Mouse (Mus musculus) forebrain, embryonic 14.5 days (tissue): Measurements from ENCODE around the gene Smarca4. TPM values are rescaled to one million over a fixed set of nuclear protein-coding genes. Genes with fewer than 3 reads are reported as not detected.
A peak's percentile ranks its signal among the peaks of the same experiment; 100 is the strongest.

Source experiments
- ATAC-seq: fragments of 200-750 bp; cut with Nextera tagmentation; 2 replicates; pipeline ENCODE4 v1.8.0; 2017; ENCODE audit warnings: mild to moderate bottlenecking, moderate library complexity
- DNase-seq: peaks from one replicate; pipeline ENCODE4 v3.0.0-alpha.2; 2015; ENCODE audit warnings: low spot score
- H3K27ac ChIP-seq: fragments of 300-500 bp; sonication (generic); 2 replicates; pipeline ENCODE4 v1.5.1; 2014; ENCODE audit warnings: low read depth, mild to moderate bottlenecking, control low read depth, low read length, moderate library complexity
- H3K27me3 ChIP-seq: fragments of 300-500 bp; sonication (generic); replicated peaks from 2 replicates; pipeline ENCODE4 v1.6.1; 2014; ENCODE audit warnings: low read length, control low read depth, mixed read lengths; ENCODE audit not compliant: control insufficient read depth, insufficient read depth
- H3K36me3 ChIP-seq: fragments of 300-500 bp; sonication (generic); 2 replicates; pipeline ENCODE4 v1.6.1; 2014; ENCODE audit warnings: low read length, control low read depth; ENCODE audit not compliant: control insufficient read depth, insufficient read depth
- H3K4me1 ChIP-seq: fragments of 300-500 bp; sonication (generic); 2 replicates; pipeline ENCODE4 v1.6.1; 2014; ENCODE audit warnings: antibody characterized with exemption, low read length, control low read depth; ENCODE audit not compliant: control insufficient read depth, insufficient read depth
- H3K4me2 ChIP-seq: fragments of 300-500 bp; sonication (generic); 2 replicates; pipeline ENCODE4 v1.6.1; 2014; ENCODE audit warnings: mild to moderate bottlenecking, control low read depth, low read length
- H3K4me3 ChIP-seq: fragments of 300-500 bp; sonication (generic); 2 replicates; pipeline ENCODE4 v1.5.1; 2014; ENCODE audit warnings: low read depth, low read length, control low read depth
- H3K9ac ChIP-seq: fragments of 300-500 bp; sonication (generic); 2 replicates; pipeline ENCODE4 v1.6.1; 2014; ENCODE audit warnings: mild to moderate bottlenecking, low read length, control low read depth, moderate library complexity
- H3K9me3 ChIP-seq: fragments of 300-500 bp; sonication (generic); replicated peaks from 2 replicates; pipeline ENCODE4 v1.6.1; 2016; ENCODE audit warnings: low read length, control low read depth, mixed read lengths; ENCODE audit not compliant: control insufficient read depth
- WGBS: fragments of 180-500 bp; shearing (Covaris S2); extraction: QIAGEN DNeasy Blood & Tissue Kit; methylation state at CpG from one replicate; pipeline ENCODE4 v1.1.7; 2014; 5-methylcytosine and 5-hydroxymethylcytosine counted together
- polyA plus RNA-seq: library from polyadenylated mRNA; unstranded; fragments of >200 nt; fragmentation: Nextera tagmentation; extraction: Ambion mirVana; gene quantifications from 2 replicates; pipeline ENCODE4 v1.2.1, GENCODE M21; 2014

Gene Smarca4
- polyA plus RNA-seq, 1 experiment from 2014 or later: 128 TPM

DNA sequence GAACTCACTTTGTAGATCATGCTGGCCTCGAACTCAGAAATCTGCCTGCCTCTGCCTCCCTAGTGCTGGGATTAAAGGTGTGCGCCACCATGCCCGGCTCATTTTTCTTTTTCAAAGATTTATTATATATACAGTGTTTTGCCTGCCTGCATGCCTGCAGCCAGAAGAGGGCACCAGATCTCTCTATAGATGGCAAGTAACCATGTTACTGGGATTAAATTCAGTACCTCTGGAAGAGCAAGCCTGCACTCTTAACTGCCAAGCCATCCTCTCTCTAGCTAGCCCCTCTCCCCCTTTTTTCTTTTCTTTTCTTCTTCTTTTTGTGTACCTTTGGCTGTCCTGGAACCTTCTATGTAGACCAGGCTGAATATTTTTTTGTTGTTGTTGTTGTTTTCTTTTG is 14.7 kb downstream of the Smarca4 start:
- no peak overlapping the region for H3K9ac ChIP-seq
- ATAC-seq (no peak), DNase-seq (peak; percentile 49)
- no peak overlapping the region for H3K4me3 ChIP-seq
- H3K27ac ChIP-seq: no peak overlapping the region
- no peak overlapping the region for H3K4me2 ChIP-seq
- no peaks in the 10 kb centered on the region for H3K27me3 ChIP-seq
- H3K9me3 ChIP-seq: no peaks in the 10 kb centered on the region
- peaks cover 6% of the 10 kb centered on the region; the same call in 1 of the 2 replicates for H3K4me1 ChIP-seq
- peaks cover 39% of the 10 kb centered on the region for H3K36me3 ChIP-seq
- 81% methylated on average over 3 of the region's 3 CpGs for WGBS

DNA sequence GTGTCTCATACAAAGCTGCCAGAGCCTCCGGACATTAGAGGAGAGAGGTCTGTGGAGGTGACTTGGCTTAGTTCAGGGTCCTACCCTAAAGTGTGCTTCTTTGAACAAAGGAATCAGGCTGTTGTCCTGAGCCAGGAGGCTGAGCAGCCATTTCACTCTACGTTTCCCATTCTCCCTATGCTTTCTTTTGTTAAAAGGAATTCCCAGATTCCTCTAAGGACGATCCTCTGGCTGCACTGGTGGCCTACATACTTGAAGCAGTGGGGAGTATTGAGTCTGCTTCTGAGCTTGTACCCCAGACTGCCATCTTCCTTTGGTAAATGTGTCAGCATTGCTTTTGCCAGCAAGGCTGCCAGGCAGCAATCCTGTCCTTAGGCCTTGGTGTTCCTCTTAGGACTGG is 17.1 kb downstream of the Smarca4 start:
- WGBS: 62% methylated on average over 3 of the region's 3 CpGs
- Histone ChIP-seq H3K9ac (no peak overlapping the region), H3K27ac (no peak overlapping the region), H3K36me3 (peaks cover 61% of the 10 kb centered on the region), H3K9me3 (no peaks in the 10 kb centered on the region), H3K27me3 (no peaks in the 10 kb centered on the region), H3K4me1 (no peaks in the 10 kb centered on the region), H3K4me3 (no peak overlapping the region), H3K4me2 (no peak overlapping the region)
- no peak for ATAC-seq
- DNase-seq: no peak

DNA sequence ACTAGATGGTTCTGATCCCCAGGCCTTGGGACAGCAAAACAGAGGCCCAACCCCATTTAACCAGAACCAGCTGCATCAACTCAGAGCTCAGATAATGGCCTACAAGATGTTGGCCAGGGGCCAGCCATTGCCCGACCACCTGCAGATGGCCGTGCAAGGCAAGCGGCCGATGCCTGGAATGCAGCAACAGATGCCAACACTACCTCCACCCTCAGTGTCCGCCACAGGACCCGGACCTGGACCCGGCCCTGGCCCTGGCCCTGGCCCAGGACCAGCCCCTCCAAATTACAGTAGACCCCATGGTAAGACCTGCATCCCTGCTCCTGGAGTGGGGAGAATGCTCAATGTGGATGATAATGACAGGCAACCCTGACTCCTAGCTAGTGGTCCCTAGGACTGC is 19.7 kb downstream of the Smarca4 start:
- Histone ChIP-seq H3K9ac (no peak overlapping the region), H3K4me3 (no peak overlapping the region), H3K27me3 (no peaks in the 10 kb centered on the region), H3K27ac (no peak overlapping the region), H3K9me3 (no peaks in the 10 kb centered on the region), H3K36me3 (peaks cover 86% of the 10 kb centered on the region), H3K4me1 (no peaks in the 10 kb centered on the region), H3K4me2 (no peak overlapping the region)
- 63% methylated on average over 7 of the region's 7 CpGs for WGBS
- ATAC-seq (0 out of 2 replicates have a peak, but pooled peaks have one; percentile 29), DNase-seq (peak; percentile 33)

DNA sequence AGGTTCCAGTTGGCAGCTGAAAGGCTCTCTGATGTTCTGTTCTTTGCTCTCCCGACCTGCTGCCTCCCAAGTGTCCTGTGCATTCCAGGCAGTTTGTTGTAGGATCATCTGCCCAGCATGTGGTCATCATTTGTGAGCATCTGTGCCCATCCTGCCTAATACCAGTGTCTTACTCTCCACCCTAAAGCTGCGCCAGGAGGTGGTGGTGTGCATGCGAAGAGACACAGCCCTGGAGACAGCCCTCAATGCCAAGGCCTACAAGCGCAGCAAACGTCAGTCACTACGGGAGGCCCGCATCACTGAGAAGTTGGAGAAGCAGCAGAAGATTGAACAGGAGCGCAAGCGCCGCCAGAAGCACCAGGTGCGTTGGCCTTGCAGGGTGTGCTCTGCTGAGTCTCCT is 23.1 kb downstream of the Smarca4 start:
- H3K36me3 ChIP-seq: peaks cover 99% of the 10 kb centered on the region
- H3K27ac ChIP-seq: no peak overlapping the region
- DNase-seq (no peak), ATAC-seq (no peak)
- H3K4me3 ChIP-seq: no peak overlapping the region
- H3K4me1 ChIP-seq: no peaks in the 10 kb centered on the region
- no peaks in the 10 kb centered on the region for H3K9me3 ChIP-seq
- no peak overlapping the region for H3K4me2 ChIP-seq
- H3K9ac ChIP-seq: no peak overlapping the region
- H3K27me3 ChIP-seq: no peaks in the 10 kb centered on the region
- WGBS: 97% methylated on average over 11 of the region's 11 CpGs

- no peak overlapping the region for H3K27ac ChIP-seq
- H3K9ac ChIP-seq: no peak overlapping the region
- 98% methylated on average over 3 of the region's 3 CpGs for WGBS
- no peaks in the 10 kb centered on the region for H3K4me1 ChIP-seq
- DNase-seq (no peak), ATAC-seq (no peak)
- no peaks in the 10 kb centered on the region for H3K27me3 ChIP-seq
- no peak overlapping the region for H3K4me2 ChIP-seq
- no peak overlapping the region for H3K4me3 ChIP-seq
- no peaks in the 10 kb centered on the region for H3K9me3 ChIP-seq
- H3K36me3 ChIP-seq: peaks cover 91% of the 10 kb centered on the region
These were observed 30.4 kb downstream of the Smarca4 start for GRCm38 (mm10) chr9:21646366-21646765.

GRCm38 (mm10) chr9:21647721-21648120 is 31.8 kb downstream of the Smarca4 start:
- no peak overlapping the region for H3K4me3 ChIP-seq
- H3K27me3 ChIP-seq: no peaks in the 10 kb centered on the region
- H3K36me3 ChIP-seq: peaks cover 90% of the 10 kb centered on the region
- ATAC-seq (no peak), DNase-seq (no peak)
- no peak overlapping the region for H3K27ac ChIP-seq
- no peaks in the 10 kb centered on the region for H3K4me1 ChIP-seq
- 89% methylated on average over 6 of the region's 6 CpGs for WGBS
- no peak overlapping the region for H3K9ac ChIP-seq
- H3K9me3 ChIP-seq: no peaks in the 10 kb centered on the region
- no peak overlapping the region for H3K4me2 ChIP-seq

GRCm38 (mm10) chr9:21652263-21652662 is 36.3 kb downstream of the Smarca4 start:
- Histone ChIP-seq H3K9ac (no peak overlapping the region), H3K36me3 (peaks cover 93% of the 10 kb centered on the region), H3K9me3 (no peaks in the 10 kb centered on the region), H3K4me3 (no peak overlapping the region), H3K4me2 (no peak overlapping the region), H3K27me3 (no peaks in the 10 kb centered on the region), H3K4me1 (no peaks in the 10 kb centered on the region), H3K27ac (no peak overlapping the region)
- DNase-seq: no peak
- WGBS: 93% methylated on average over 5 of the region's 5 CpGs
- no peak for ATAC-seq

DNA sequence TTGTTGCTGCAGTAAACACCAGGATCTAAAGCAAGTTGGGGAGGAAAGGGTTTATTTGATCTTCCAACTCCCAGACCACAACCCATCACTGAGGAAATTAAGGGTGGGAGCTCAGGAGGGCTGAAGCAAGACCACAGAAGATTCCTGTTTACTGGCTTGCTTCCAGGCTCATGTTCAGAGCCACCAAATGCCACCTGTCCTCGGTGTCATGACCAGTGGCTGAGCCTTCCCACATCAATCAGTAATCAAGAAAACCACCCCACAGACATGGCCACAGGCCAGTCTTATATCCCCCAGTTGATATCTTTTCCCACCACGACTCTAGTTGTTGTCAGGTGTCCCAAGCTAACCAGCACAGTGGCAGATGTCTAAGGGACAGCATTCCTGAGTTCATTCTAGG is 37.3 kb downstream of the Smarca4 start:
- Histone ChIP-seq H3K4me1 (no peaks in the 10 kb centered on the region), H3K9me3 (no peaks in the 10 kb centered on the region), H3K27me3 (no peaks in the 10 kb centered on the region), H3K4me3 (no peak overlapping the region), H3K4me2 (no peak overlapping the region), H3K36me3 (peaks cover 93% of the 10 kb centered on the region), H3K9ac (no peak overlapping the region), H3K27ac (no peak overlapping the region)
- 89% methylated on average over 2 of the region's 2 CpGs for WGBS
- ATAC-seq (no peak), DNase-seq (no peak)

GRCm38 (mm10) chr9:21662034-21662433 is 46.1 kb downstream of the Smarca4 start:
- H3K9me3 ChIP-seq: no peaks in the 10 kb centered on the region
- H3K27me3 ChIP-seq: no peaks in the 10 kb centered on the region
- no peak overlapping the region for H3K27ac ChIP-seq
- ATAC-seq: no peak
- no peak overlapping the region for H3K9ac ChIP-seq
- no peak for DNase-seq
- H3K4me2 ChIP-seq: no peak overlapping the region
- H3K4me3 ChIP-seq: no peak overlapping the region
- no peaks in the 10 kb centered on the region for H3K4me1 ChIP-seq
- 100% methylated on average over 5 of the region's 5 CpGs for WGBS
- peaks cover 100% of the 10 kb centered on the region for H3K36me3 ChIP-seq
